Mouse (Mus musculus) lung, adult 2 months (tissue): Measurements from ENCODE around the gene Tacc3.

Experiments
- CTCF ChIP-seq: fragments of 200-500 bp; IDR thresholded peaks from 2 replicates; pipeline ENCODE4 v1.5.1; 2011; ENCODE audit warnings: mild to moderate bottlenecking, low read length, control low read depth; ENCODE audit not compliant: insufficient read depth
- POLR2A ChIP-seq: fragments of 200-500 bp; IDR thresholded peaks from 2 replicates; pipeline ENCODE4 v1.6.1; 2011; ENCODE audit warnings: low read depth, mild to moderate bottlenecking, control low read depth, low read length, borderline replicate concordance; ENCODE audit errors: extremely low read depth

DNA sequence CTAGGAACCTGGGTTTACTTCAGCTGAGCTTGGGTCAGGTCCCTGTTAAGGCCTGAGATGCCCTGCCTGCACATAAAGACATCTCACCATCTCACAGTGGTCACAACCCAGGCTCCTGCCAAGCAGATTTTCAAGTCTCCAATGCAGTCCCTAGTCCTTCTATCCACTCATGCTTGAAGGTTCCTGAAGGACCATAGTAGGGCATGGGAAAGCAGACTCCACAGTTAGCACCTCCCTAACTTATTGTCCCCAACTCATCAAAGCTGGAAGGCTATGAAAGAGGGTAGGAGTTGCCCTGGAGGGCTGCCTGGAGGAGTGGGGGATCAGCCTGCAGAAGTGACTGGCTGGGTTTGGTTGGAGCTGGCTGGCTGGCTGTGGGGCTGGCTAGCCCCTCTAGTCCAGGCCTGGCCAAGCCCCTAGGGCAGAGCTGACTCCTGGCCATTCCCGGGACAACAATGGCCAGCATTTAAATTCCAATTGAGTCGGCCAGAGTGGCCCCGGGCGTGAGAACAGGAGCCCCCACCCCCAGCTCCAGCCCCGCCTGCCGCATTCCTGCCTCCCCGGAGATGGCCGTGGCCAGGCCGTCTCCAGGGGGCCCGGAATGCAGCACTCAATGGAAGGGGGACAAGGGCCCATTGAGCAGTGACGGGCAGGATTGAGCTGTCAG lies 47.1 kb downstream of the Tacc3 start:
- no peak for TF ChIP-seq CTCF
- no peak for TF ChIP-seq POLR2A
